Mouse (Mus musculus): ENCODE measurements around the gene Cd9.

DNA sequence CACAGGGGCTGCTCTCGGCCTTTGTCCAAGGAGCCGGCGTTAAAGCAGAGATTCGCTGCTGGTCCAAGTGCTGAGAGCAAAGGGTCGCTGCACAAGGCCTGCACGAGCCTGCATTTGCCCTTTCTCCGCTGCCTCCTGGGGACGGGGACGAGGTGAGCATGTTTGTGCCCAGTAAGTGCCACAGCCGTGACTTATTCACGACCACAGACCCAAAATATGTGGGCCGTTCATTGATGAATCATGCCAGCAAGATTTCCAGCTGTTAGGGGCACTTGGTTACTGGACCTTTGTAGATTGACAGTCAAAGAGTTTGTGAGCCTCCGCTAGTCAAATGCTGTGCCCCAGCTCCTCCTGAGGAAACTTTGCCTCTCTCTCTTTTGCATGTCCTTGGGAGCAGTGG is 71.1 kb downstream of the Cd9 start:
- TF ChIP-seq CTCF (IDR thresholded peaks at IDR 0.05; ENCODE audit: control insufficient read depth, insufficient read depth, insufficient replicate concordance, low read depth, low read length) (no peak), POLR2A (IDR thresholded peaks at IDR 0.05; ENCODE audit: control insufficient read depth, low read depth, low read length) (no peak)

All from testis, adult 2 months (tissue).